Mouse (Mus musculus) forebrain, embryonic 16.5 days (tissue): ENCODE results near the gene Dnajc14. TPM values are rescaled to one million over a fixed set of nuclear protein-coding genes. Genes with fewer than 3 reads are reported as not detected.
A peak's percentile ranks its signal among the peaks of the same experiment; 100 is the strongest.

ENCODE experiments used
- ATAC-seq: fragments of 200-750 bp; cut with Nextera tagmentation; 2 replicates; pipeline ENCODE4 v1.8.0; 2017; ENCODE audit warnings: mild to moderate bottlenecking, moderate library complexity
- H3K27ac ChIP-seq: fragments of 300-500 bp; sonication (generic); 2 replicates; pipeline ENCODE4 v1.5.1; 2014; ENCODE audit warnings: low read length, control low read depth
- H3K27me3 ChIP-seq: fragments of 300-500 bp; sonication (generic); replicated peaks from 2 replicates; pipeline ENCODE4 v1.6.1; 2014; ENCODE audit warnings: low read length; ENCODE audit not compliant: control insufficient read depth, insufficient read depth
- H3K36me3 ChIP-seq: fragments of 300-500 bp; sonication (generic); 2 replicates; pipeline ENCODE4 v1.6.1; 2014; ENCODE audit not compliant: control insufficient read depth, insufficient read depth
- H3K4me1 ChIP-seq: fragments of 300-500 bp; sonication (generic); replicated peaks from 2 replicates; pipeline ENCODE4 v1.6.1; 2014; ENCODE audit warnings: low read length; ENCODE audit not compliant: control insufficient read depth, insufficient read depth
- H3K4me2 ChIP-seq: fragments of 300-500 bp; sonication (generic); 2 replicates; pipeline ENCODE4 v1.6.1; 2014; ENCODE audit warnings: mild to moderate bottlenecking, low read length, control low read depth
- H3K4me3 ChIP-seq: fragments of 300-500 bp; sonication (generic); replicated peaks from 2 replicates; pipeline ENCODE4 v1.5.1; 2014; ENCODE audit warnings: mild to moderate bottlenecking, low read length, control low read depth
- H3K9ac ChIP-seq: fragments of 300-500 bp; sonication (generic); replicated peaks from 2 replicates; pipeline ENCODE4 v1.6.1; 2014; ENCODE audit warnings: low read depth, low read length, control low read depth
- H3K9me3 ChIP-seq: fragments of 300-500 bp; sonication (generic); 2 replicates; pipeline ENCODE4 v1.6.1; 2016; ENCODE audit warnings: low read length; ENCODE audit not compliant: control insufficient read depth
- WGBS: fragments of 180-500 bp; shearing (Covaris S2); extraction: QIAGEN DNeasy Blood & Tissue Kit; methylation state at CpG from one replicate; pipeline ENCODE4 v1.1.7; 2014; 5-methylcytosine and 5-hydroxymethylcytosine counted together
- polyA plus RNA-seq: library from polyadenylated mRNA; unstranded; fragments of >200 nt; fragmentation: Nextera tagmentation; extraction: Ambion mirVana; gene quantifications from 2 replicates; pipeline ENCODE4 v1.2.1, GENCODE M21; 2015

Gene Dnajc14
- polyA plus RNA-seq = 67.2 and 68.2 TPM in 2 replicates

- under 1% methylated on average over 14 of the region's 14 CpGs for WGBS
- ATAC-seq = peak; percentile 27
These were observed at the start of gene Dnajc14 for GRCm38 (mm10) chr10:128803771-128804270. TSS of gene Dnajc14 (plus strand) at chr10:128804062.

GRCm38 (mm10) chr10:128772895-128773294, 31.0 kb upstream of the Dnajc14 start:
- no peaks in the 10 kb centered on the region for H3K36me3 ChIP-seq
- H3K4me3 ChIP-seq = no peak overlapping the region
- no peak overlapping the region for H3K4me2 ChIP-seq
- no peaks in the 10 kb centered on the region for H3K27me3 ChIP-seq
- H3K27ac ChIP-seq = no peak overlapping the region
- H3K4me1 ChIP-seq = no peaks in the 10 kb centered on the region
- ATAC-seq = no peak
- 79% methylated on average over 2 of the region's 2 CpGs for WGBS
- no peak overlapping the region for H3K9ac ChIP-seq
- H3K9me3 ChIP-seq = no peaks in the 10 kb centered on the region

More at GRCm38 (mm10) chr10:128803771-128804270, at the start of gene Dnajc14:
- Histone ChIP-seq H3K27ac (peak within 1 kb of the TSS; percentile 98), H3K9me3 (no peaks in the 10 kb centered on the region), H3K27me3 (no peaks in the 10 kb centered on the region), H3K4me1 (peaks cover 43% of the 10 kb centered on the region), H3K9ac (peak within 1 kb of the TSS; percentile 85), H3K4me2 (peak within 1 kb of the TSS; percentile 87), H3K36me3 (no peaks in the 10 kb centered on the region), H3K4me3 (peak within 1 kb of the TSS; percentile 87)

DNA sequence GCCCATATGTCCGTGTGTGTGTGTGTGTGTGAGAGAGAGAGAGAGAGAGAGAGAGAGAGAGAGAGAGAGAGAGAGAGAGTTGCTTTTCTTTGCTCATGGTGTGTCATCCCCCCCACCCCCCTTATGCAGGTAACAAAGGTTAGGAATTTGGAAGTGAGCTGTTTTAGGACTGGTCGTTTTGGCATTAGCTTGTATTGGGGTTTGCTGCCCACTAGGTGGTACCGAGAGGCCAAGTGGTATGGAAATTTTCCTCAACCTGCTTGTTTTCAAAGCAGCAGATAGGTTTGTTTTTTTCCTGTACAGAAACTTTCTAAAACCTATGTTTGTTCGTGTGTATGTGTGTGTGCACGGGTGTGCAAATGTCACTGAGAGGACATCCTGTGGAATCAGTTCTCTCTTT, 30.2 kb upstream of the Dnajc14 start:
- H3K9me3 ChIP-seq = no peaks in the 10 kb centered on the region
- no peaks in the 10 kb centered on the region for H3K4me1 ChIP-seq
- ATAC-seq = no peak
- WGBS = 25% methylated on average over 5 of the region's 5 CpGs
- no peak overlapping the region for H3K9ac ChIP-seq
- no peaks in the 10 kb centered on the region for H3K36me3 ChIP-seq
- H3K4me2 ChIP-seq = no peak overlapping the region
- H3K27ac ChIP-seq = no peak overlapping the region
- H3K27me3 ChIP-seq = no peaks in the 10 kb centered on the region
- H3K4me3 ChIP-seq = no peak overlapping the region

GRCm38 (mm10) chr10:128778441-128778840, 25.4 kb upstream of the Dnajc14 start:
- Histone ChIP-seq H3K4me1 (no peaks in the 10 kb centered on the region), H3K27ac (no peak overlapping the region), H3K36me3 (no peaks in the 10 kb centered on the region), H3K9me3 (0 out of 2 replicates have a peak, but pooled peaks cover under 1% of the 10 kb centered on the region), H3K27me3 (no peaks in the 10 kb centered on the region), H3K4me3 (no peak overlapping the region), H3K9ac (no peak overlapping the region), H3K4me2 (no peak overlapping the region)
- WGBS = 90% methylated on average over 2 of the region's 2 CpGs
- no peak for ATAC-seq

- Histone ChIP-seq H3K4me1 (no peaks in the 10 kb centered on the region), H3K36me3 (no peaks in the 10 kb centered on the region), H3K9ac (no peak overlapping the region), H3K4me3 (no peak overlapping the region), H3K4me2 (no peak overlapping the region), H3K9me3 (0 out of 2 replicates have a peak, but pooled peaks cover 5% of the 10 kb centered on the region), H3K27ac (no peak overlapping the region), H3K27me3 (no peaks in the 10 kb centered on the region)
- WGBS = 42% methylated on average over 8 of the region's 8 CpGs
- ATAC-seq = no peak
These were observed 24.7 kb upstream of the Dnajc14 start for GRCm38 (mm10) chr10:128779011-128779795.

DNA sequence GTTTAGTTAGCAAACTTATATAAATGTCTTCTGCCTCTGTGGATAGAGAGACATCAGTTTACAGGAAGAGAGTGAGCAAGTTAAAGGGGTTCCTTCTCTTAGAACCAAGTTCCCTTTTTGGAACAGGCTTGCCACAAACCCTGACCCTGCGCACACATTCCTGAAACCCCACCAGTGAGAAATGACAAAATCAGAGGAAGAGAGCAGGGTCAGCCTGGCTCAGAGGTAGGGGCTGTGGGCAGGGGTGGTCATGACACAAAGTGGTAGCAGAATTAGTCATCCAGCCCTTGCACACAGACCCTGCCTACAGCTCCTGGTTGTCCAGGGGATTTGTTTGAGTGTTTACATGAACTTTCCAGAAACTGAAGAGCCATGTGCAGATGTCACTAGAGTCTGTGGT, 23.7 kb upstream of the Dnajc14 start:
- no peaks in the 10 kb centered on the region for H3K4me1 ChIP-seq
- no peaks in the 10 kb centered on the region for H3K36me3 ChIP-seq
- no peaks in the 10 kb centered on the region for H3K27me3 ChIP-seq
- 0 out of 2 replicates have a peak, but pooled peaks cover 7% of the 10 kb centered on the region for H3K9me3 ChIP-seq
- H3K9ac ChIP-seq = no peak overlapping the region
- WGBS = 100% methylated on average over 1 of the region's 1 CpGs
- no peak for ATAC-seq
- no peak overlapping the region for H3K4me3 ChIP-seq
- H3K4me2 ChIP-seq = no peak overlapping the region
- H3K27ac ChIP-seq = no peak overlapping the region

DNA sequence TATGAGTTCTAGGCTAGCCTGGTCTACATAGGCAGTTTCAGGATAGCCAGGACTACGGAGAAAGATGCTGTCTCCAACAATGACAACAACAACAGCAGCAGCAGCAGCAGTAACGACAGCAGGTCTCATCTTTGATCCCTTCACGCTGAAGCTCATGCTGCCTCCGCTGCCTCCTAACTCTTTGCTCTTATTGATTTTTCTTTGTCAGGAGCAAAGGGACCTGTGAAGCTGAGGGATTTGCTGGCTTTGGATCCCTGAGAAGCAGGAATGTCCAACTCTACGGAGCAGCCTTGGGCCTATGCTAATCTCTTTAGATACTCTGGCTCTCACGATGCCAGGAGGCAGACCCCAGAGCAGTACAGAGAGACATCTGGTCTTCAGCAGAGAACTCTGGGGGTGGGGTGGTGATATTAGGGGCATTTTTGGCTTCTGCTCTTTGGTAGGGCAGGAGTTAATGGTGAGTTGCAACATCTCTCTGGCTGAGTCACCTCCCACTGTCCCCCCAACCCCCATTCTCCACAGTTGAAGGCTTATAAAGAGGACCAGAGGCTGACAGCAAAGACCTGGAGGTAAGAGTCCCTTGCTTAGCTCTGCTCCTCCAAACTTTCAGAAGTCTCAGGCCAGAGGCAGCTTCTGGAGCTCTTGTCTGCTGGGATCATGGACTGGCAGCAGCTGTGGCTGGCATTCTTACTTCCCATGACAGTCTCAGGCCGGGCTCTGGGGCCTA, 13.3 kb upstream of the Dnajc14 start, which contains the start of gene Mmp19:
Gene Mmp19 (plus strand): TSS at position 513 of the 727 bp plus-strand sequence.
- WGBS = 71% methylated on average over 7 of the region's 7 CpGs

GRCm38 (mm10) chr10:128792041-128792440, 11.8 kb upstream of the Dnajc14 start:
- ATAC-seq = no peak
- H3K4me1 ChIP-seq = no peaks in the 10 kb centered on the region
- H3K9me3 ChIP-seq = no peaks in the 10 kb centered on the region
- no peak overlapping the region for H3K4me2 ChIP-seq
- no peaks in the 10 kb centered on the region for H3K27me3 ChIP-seq
- no peak overlapping the region for H3K4me3 ChIP-seq
- no peaks in the 10 kb centered on the region for H3K36me3 ChIP-seq
- no peak overlapping the region for H3K9ac ChIP-seq
- no peak overlapping the region for H3K27ac ChIP-seq

More for the DNA sequence above, 13.3 kb upstream of the Dnajc14 start, which contains the start of gene Mmp19:
- no peak for ATAC-seq
- no peaks in the 10 kb centered on the region for H3K9me3 ChIP-seq
- H3K27ac ChIP-seq = no peak within 1 kb of the TSS
- no peaks in the 10 kb centered on the region for H3K4me1 ChIP-seq
- no peak within 1 kb of the TSS for H3K4me2 ChIP-seq
- H3K27me3 ChIP-seq = no peaks in the 10 kb centered on the region
- no peak within 1 kb of the TSS for H3K4me3 ChIP-seq
- H3K36me3 ChIP-seq = no peaks in the 10 kb centered on the region
- H3K9ac ChIP-seq = no peak within 1 kb of the TSS

DNA sequence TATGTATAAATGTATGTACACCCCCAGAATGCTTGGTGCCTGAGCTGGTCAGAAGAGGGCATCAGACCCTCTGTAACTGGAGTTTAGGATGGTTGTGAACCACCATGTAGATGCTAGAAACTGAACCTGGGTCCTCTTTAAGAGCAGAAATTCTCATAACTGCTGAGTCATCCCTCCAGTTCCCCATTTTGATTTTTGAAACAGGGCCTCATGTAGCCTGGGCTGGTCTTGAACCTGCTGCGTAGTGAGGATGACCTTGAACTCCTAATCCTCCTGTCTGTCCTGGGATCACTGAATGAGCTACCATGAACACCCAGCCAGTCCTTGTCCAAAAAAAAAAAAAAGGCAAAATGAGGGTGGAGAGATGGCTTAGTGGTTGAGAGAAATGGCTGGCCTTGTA, 10.6 kb upstream of the Dnajc14 start:
- H3K36me3 ChIP-seq = no peaks in the 10 kb centered on the region
- no peak overlapping the region for H3K9ac ChIP-seq
- no peak overlapping the region for H3K4me2 ChIP-seq
- no peaks in the 10 kb centered on the region for H3K9me3 ChIP-seq
- H3K4me3 ChIP-seq = no peak overlapping the region
- no peaks in the 10 kb centered on the region for H3K4me1 ChIP-seq
- WGBS = 93% methylated on average over 1 of the region's 1 CpGs
- no peak overlapping the region for H3K27ac ChIP-seq
- ATAC-seq = no peak
- no peaks in the 10 kb centered on the region for H3K27me3 ChIP-seq
